Mouse (Mus musculus) thymus, adult 2 months (tissue): ENCODE data around the gene Cenpq. TPM values are rescaled to one million over a fixed set of nuclear protein-coding genes. Genes with fewer than 3 reads are reported as not detected.

Experiments used
- DNase-seq: peaks from one replicate; pipeline ENCODE4 v3.0.0; 2021
- H3K27ac ChIP-seq: fragments of 200-500 bp; 2 replicates; pipeline ENCODE4 v1.5.1; 2012; ENCODE audit warnings: low read length, control low read depth; ENCODE audit not compliant: control insufficient read depth, insufficient read depth
- H3K27me3 ChIP-seq: fragments of 200-500 bp; 2 replicates; pipeline ENCODE4 v1.6.1; 2012; ENCODE audit warnings: mild to moderate bottlenecking, low read length, moderate library complexity, mixed read lengths; ENCODE audit not compliant: control insufficient read depth, insufficient read depth
- H3K36me3 ChIP-seq: fragments of 200-500 bp; 2 replicates; pipeline ENCODE4 v1.6.1; 2012; ENCODE audit warnings: mild to moderate bottlenecking, low read length, moderate library complexity; ENCODE audit not compliant: control insufficient read depth, insufficient read depth
- H3K4me1 ChIP-seq: fragments of 200-500 bp; replicated peaks from 2 replicates; pipeline ENCODE4 v1.6.1; 2012; ENCODE audit warnings: low read length; ENCODE audit not compliant: control insufficient read depth, insufficient read depth
- H3K4me3 ChIP-seq: fragments of 200-500 bp; 2 replicates; pipeline ENCODE4 v1.5.1; 2012; ENCODE audit warnings: mild to moderate bottlenecking, low read length, control low read depth, moderate library complexity; ENCODE audit not compliant: control insufficient read depth, insufficient read depth
- CTCF ChIP-seq: fragments of 200-500 bp; IDR thresholded peaks from 2 replicates; pipeline ENCODE4 v1.5.1; 2012; ENCODE audit warnings: mild to moderate bottlenecking, control low read depth, low read length, moderate library complexity, borderline replicate concordance; ENCODE audit not compliant: control insufficient read depth, poor library complexity, insufficient read depth; ENCODE audit errors: extremely low read depth
- POLR2A ChIP-seq: fragments of 200-500 bp; IDR thresholded peaks from 2 replicates; pipeline ENCODE4 v1.6.1; 2012; ENCODE audit warnings: mild to moderate bottlenecking, low read length, control low read depth, moderate library complexity; ENCODE audit not compliant: control insufficient read depth, poor library complexity, insufficient read depth; ENCODE audit errors: extremely low read depth
- WGBS: fragments of 180-500 bp; shearing (Covaris S2); methylation state at CpG from one replicate; pipeline ENCODE4 v1.1.7; 2018; 5-methylcytosine and 5-hydroxymethylcytosine counted together
- polyA plus RNA-seq: library from polyadenylated mRNA; depleted of rRNA; stranded (reverse); fragments of >200 nt; gene quantifications from 2 replicates; pipeline ENCODE4 v1.2.3, GENCODE M21; 2012; rRNA removed

The Cenpq gene
- 3.9 and 4.8 TPM in 2 replicates for polyA plus RNA-seq

GRCm38 (mm10) chr17:40934420-40935231 is at the start of gene Cenpq, which contains the start of gene Mut:
Gene Cenpq, minus strand, starts transcription at chr17:40935047.
Gene Mut, plus strand, starts transcription at chr17:40934685.
- Histone ChIP-seq H3K27me3 (no peaks in the 10 kb centered on the region), H3K36me3 (no peaks in the 10 kb centered on the region), H3K4me1 (no peaks in the 10 kb centered on the region)

DNA sequence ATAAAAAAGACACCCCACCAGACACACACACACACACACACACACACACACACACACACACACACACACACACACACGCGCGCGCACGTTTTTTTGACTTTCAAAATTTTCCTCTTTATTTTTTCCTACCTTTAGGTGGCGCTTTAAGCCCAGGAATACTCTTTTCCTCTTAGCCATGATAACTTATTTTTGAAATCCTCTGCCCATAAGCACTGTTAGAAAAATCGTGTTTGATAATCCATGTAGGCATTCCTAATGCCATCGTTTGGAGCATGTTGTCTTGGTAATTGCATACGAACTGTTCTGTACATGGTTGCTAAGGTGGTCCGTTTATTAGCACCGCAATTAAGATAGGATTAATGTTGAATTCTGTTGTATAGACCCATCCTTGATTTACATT is 43.1 kb upstream of the Cenpq start:
- Histone ChIP-seq H3K36me3 (no peaks in the 10 kb centered on the region), H3K27ac (no peak overlapping the region), H3K4me3 (no peak overlapping the region), H3K4me1 (no peaks in the 10 kb centered on the region), H3K27me3 (no peaks in the 10 kb centered on the region)
- TF ChIP-seq CTCF (no peak), POLR2A (no peak)
- WGBS, result 82% methylated on average over 11 of the region's 11 CpGs
- no peak for DNase-seq

More at GRCm38 (mm10) chr17:40934420-40935231, at the start of gene Cenpq, which contains the start of gene Mut:
- peak; percentile 94 for DNase-seq
- under 1% methylated on average over 50 of the region's 50 CpGs for WGBS
- Histone ChIP-seq H3K27ac (peak within 1 kb of the TSS; percentile 93), H3K4me3 (peak within 1 kb of the TSS; percentile 94)
- no peak for TF ChIP-seq CTCF
- TF ChIP-seq POLR2A, result 0 out of 2 replicates have a peak, but pooled peaks have one; percentile 43

- Histone ChIP-seq H3K4me3 (no peak overlapping the region), H3K27ac (no peak overlapping the region), H3K36me3 (peaks cover 12% of the 10 kb centered on the region; the same call in 1 of the 2 replicates), H3K27me3 (no peaks in the 10 kb centered on the region), H3K4me1 (no peaks in the 10 kb centered on the region)
- WGBS, result 94% methylated on average over 3 of the region's 3 CpGs
- TF ChIP-seq POLR2A, result no peak
- no peak for TF ChIP-seq CTCF
- DNase-seq, result no peak
These were observed 13.7 kb upstream of the Cenpq start for GRCm38 (mm10) chr17:40948518-40948917.

GRCm38 (mm10) chr17:40933985-40934384 is 862 bp downstream of the Cenpq start:
- Histone ChIP-seq H3K27me3 (no peaks in the 10 kb centered on the region), H3K4me1 (no peaks in the 10 kb centered on the region), H3K4me3 (peak overlapping the region; percentile 94), H3K36me3 (peaks cover 4% of the 10 kb centered on the region; the same call in 1 of the 2 replicates), H3K27ac (peak overlapping the region; percentile 30; the same call in 1 of the 2 replicates)
- TF ChIP-seq POLR2A (no peak), CTCF (no peak)
- WGBS, result under 1% methylated on average over 14 of the region's 14 CpGs
- DNase-seq, result no peak

- no peak for DNase-seq
- Histone ChIP-seq H3K36me3 (no peaks in the 10 kb centered on the region), H3K27me3 (no peaks in the 10 kb centered on the region), H3K4me1 (no peaks in the 10 kb centered on the region), H3K4me3 (no peak overlapping the region), H3K27ac (no peak overlapping the region)
- 93% methylated on average over 2 of the region's 2 CpGs for WGBS
- TF ChIP-seq CTCF (no peak), POLR2A (no peak)
These were observed 19.3 kb downstream of the Cenpq start for GRCm38 (mm10) chr17:40915499-40915898.

GRCm38 (mm10) chr17:40914250-40914649 is 20.6 kb downstream of the Cenpq start, which contains the start of gene Glyatl3:
Gene Glyatl3, minus strand, starts transcription at chr17:40914350.
- Histone ChIP-seq H3K36me3 (no peaks in the 10 kb centered on the region), H3K4me1 (no peaks in the 10 kb centered on the region), H3K27ac (no peak within 1 kb of the TSS), H3K27me3 (no peaks in the 10 kb centered on the region), H3K4me3 (no peak within 1 kb of the TSS)
- TF ChIP-seq CTCF (no peak), POLR2A (no peak)
- WGBS, result 97% methylated on average over 2 of the region's 2 CpGs
- DNase-seq, result no peak

DNA sequence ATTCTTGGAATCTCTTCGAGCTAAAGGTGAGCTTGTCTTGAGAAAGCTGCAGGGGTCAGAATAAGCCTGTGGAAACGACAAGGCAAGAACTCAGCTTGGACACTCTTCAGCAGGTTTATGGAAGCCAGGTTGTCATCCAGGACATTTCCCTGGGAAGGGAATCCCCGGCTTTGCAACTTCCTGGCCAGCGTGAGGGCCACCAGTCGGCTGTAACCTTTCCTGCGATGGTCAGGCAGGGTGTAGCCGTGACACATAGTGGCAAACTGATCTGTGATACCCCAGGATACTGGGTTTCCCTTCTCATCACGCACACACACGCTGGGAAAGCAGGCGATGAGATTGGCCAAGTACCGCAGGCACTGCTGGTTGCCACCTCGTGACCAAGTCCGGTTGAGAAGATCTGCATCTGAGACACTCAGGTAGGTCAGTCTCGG is 30.1 kb downstream of the Cenpq start:
- WGBS, result 16% methylated on average over 13 of the region's 14 CpGs
- Histone ChIP-seq H3K4me1 (no peaks in the 10 kb centered on the region), H3K4me3 (no peak overlapping the region)

More for the DNA sequence above, 30.1 kb downstream of the Cenpq start:
- no peak for TF ChIP-seq POLR2A
- TF ChIP-seq CTCF, result no peak
- no peak overlapping the region for H3K27ac ChIP-seq
- no peaks in the 10 kb centered on the region for H3K36me3 ChIP-seq
- H3K27me3 ChIP-seq, result no peaks in the 10 kb centered on the region
- DNase-seq, result no peak
